19 mouse cellular contexts compared by ENCODE assay signal in genomic region chr9:71804116-71804515, GRCm38 (mm10). TPM values are rescaled to one million over a fixed set of nuclear protein-coding genes. Genes with fewer than 3 reads are reported as not detected.
DNase-seq lines count a peak whose midpoint lies in the region; ATAC-seq lines count a peak whose summit lies in the region.
"Had no signal": no experiment of that assay in that cellular context is flagged by ENCODE, and none has a peak within 500 bp of the region (broad histone marks: within the 10 kb centered on the region; RNA-seq: fewer than 3 reads in every experiment).

No protein-coding gene starts in this region.

- 29% methylated on average over 6 of the region's 6 CpGs for WGBS in heart, embryonic 10.5 days
- WGBS in midbrain, embryonic 11.5 days = 38% methylated on average over 6 of the region's 6 CpGs
- WGBS in midbrain, embryonic 10.5 days = 49% methylated on average over 6 of the region's 6 CpGs
- 24% methylated on average over 6 of the region's 6 CpGs for WGBS in embryonic facial prominence, embryonic 10.5 days

- no peak overlapping the region for H3K4me3 ChIP-seq in heart, embryonic 10.5 days
- no peak overlapping the region for H3K4me3 ChIP-seq in midbrain, embryonic 11.5 days (ENCODE audit: low read depth, low read length)
- no peak overlapping the region for H3K4me3 ChIP-seq in midbrain, embryonic 10.5 days
- no peak overlapping the region for H3K4me3 ChIP-seq in embryonic facial prominence, embryonic 10.5 days
- H3K4me3 ChIP-seq: embryonic facial prominence, embryonic 13.5 days; forebrain, embryonic 15.5 days; hindbrain, embryonic 12.5 days had no signal

- no peak for ATAC-seq in midbrain, embryonic 11.5 days (ENCODE audit: low FRiP score)
- no peak for ATAC-seq in frontal cortex, adult (ENCODE audit: low TSS enrichment)
- ATAC-seq: forebrain, embryonic 15.5 days; hindbrain, postnatal 0 days had no signal

- H3K4me2 ChIP-seq in midbrain, embryonic 11.5 days = no peak overlapping the region
- H3K4me2 ChIP-seq: embryonic facial prominence, embryonic 13.5 days; forebrain, embryonic 15.5 days; hindbrain, embryonic 12.5 days had no signal

- H3K4me1 ChIP-seq in heart, embryonic 10.5 days = peaks cover 32% of the 10 kb centered on the region
- no peaks in the 10 kb centered on the region for H3K4me1 ChIP-seq in midbrain, embryonic 11.5 days (ENCODE audit: control insufficient read depth, insufficient read depth, low read length)
- H3K4me1 ChIP-seq in midbrain, embryonic 10.5 days = peaks cover 20% of the 10 kb centered on the region
- H3K4me1 ChIP-seq in embryonic facial prominence, embryonic 10.5 days = peaks cover 39% of the 10 kb centered on the region
- H3K4me1 ChIP-seq: forebrain, embryonic 15.5 days had no signal

- DNase-seq in heart, embryonic 10.5 days (ENCODE audit: low spot score) = no peak
- no peak for DNase-seq in heart, adult 11 months
- DNase-seq in midbrain, embryonic 11.5 days (ENCODE audit: low spot score, missing footprints) = peak; percentile 57
- DNase-seq in midbrain, embryonic 10.5 days (ENCODE audit: low spot score) = no peak
- DNase-seq in embryonic facial prominence, embryonic 10.5 days (ENCODE audit: low spot score) = no peak
- no peak for DNase-seq in spleen, adult 18-20 months
- DNase-seq: adrenal gland, adult 8-10 months; adrenal gland, postnatal 36 days; cerebellum, adult 9-10 months; cerebellum, postnatal 25 days; gastrocnemius, postnatal 10 days; heart, postnatal 10 days; heart, postnatal 4 days; kidney, adult 11 months had no signal

- no peaks in the 10 kb centered on the region for H3K9me3 ChIP-seq in heart, embryonic 10.5 days
- no peaks in the 10 kb centered on the region for H3K9me3 ChIP-seq in midbrain, embryonic 11.5 days (ENCODE audit: control insufficient read depth, low read length)
- H3K9me3 ChIP-seq in midbrain, embryonic 10.5 days (replicated peaks) = no peaks in the 10 kb centered on the region
- H3K9me3 ChIP-seq in embryonic facial prominence, embryonic 10.5 days = no peaks in the 10 kb centered on the region
- H3K9me3 ChIP-seq: embryonic facial prominence, embryonic 13.5 days; forebrain, embryonic 15.5 days; hindbrain, embryonic 12.5 days had no signal

- H3K27me3 ChIP-seq in heart, embryonic 10.5 days (ENCODE audit: insufficient read depth, poor library complexity, severe bottlenecking) = 0 out of 2 replicates have a peak, but pooled peaks cover 14% of the 10 kb centered on the region
- no peaks in the 10 kb centered on the region; the same call in 1 of the 2 replicates for H3K27me3 ChIP-seq in midbrain, embryonic 11.5 days (ENCODE audit: control insufficient read depth, insufficient read depth, low read length)
- H3K27me3 ChIP-seq in midbrain, embryonic 10.5 days (ENCODE audit: low read depth, poor library complexity, severe bottlenecking) = no peaks in the 10 kb centered on the region; the same call in 1 of the 2 replicates
- H3K27me3 ChIP-seq in embryonic facial prominence, embryonic 10.5 days (replicated peaks; ENCODE audit: low read depth, poor library complexity, severe bottlenecking) = peaks cover 4% of the 10 kb centered on the region; the same call in 1 of the 2 replicates
- H3K27me3 ChIP-seq: embryonic facial prominence, embryonic 13.5 days; forebrain, embryonic 15.5 days; hindbrain, embryonic 12.5 days had no signal

- no peak overlapping the region for H3K9ac ChIP-seq in midbrain, embryonic 11.5 days (ENCODE audit: low read length)
- H3K9ac ChIP-seq: forebrain, embryonic 15.5 days; hindbrain, embryonic 12.5 days had no signal

- no peaks in the 10 kb centered on the region for H3K36me3 ChIP-seq in heart, embryonic 10.5 days
- H3K36me3 ChIP-seq in midbrain, embryonic 11.5 days (ENCODE audit: control insufficient read depth, insufficient read depth, low read length) = no peaks in the 10 kb centered on the region
- no peaks in the 10 kb centered on the region for H3K36me3 ChIP-seq in midbrain, embryonic 10.5 days
- no peaks in the 10 kb centered on the region for H3K36me3 ChIP-seq in embryonic facial prominence, embryonic 10.5 days (replicated peaks)
- H3K36me3 ChIP-seq: embryonic facial prominence, embryonic 13.5 days; forebrain, embryonic 15.5 days; hindbrain, embryonic 12.5 days had no signal

- H3K27ac ChIP-seq in heart, embryonic 10.5 days = peak overlapping the region; percentile 47; the same call in 1 of the 2 replicates
- H3K27ac ChIP-seq in midbrain, embryonic 11.5 days (ENCODE audit: low read depth, low read length) = no peak overlapping the region
- no peak overlapping the region for H3K27ac ChIP-seq in midbrain, embryonic 10.5 days (replicated peaks)
- 0 out of 2 replicates have a peak overlapping the region, but pooled peaks have one; percentile 0 for H3K27ac ChIP-seq in embryonic facial prominence, embryonic 10.5 days (replicated peaks)
- H3K27ac ChIP-seq: embryonic facial prominence, embryonic 13.5 days; forebrain, embryonic 15.5 days; hindbrain, embryonic 12.5 days; hindbrain, postnatal 0 days had no signal

RNA-seq across cellular contexts. Expression of gene Cgnl1, which starts 32.7 kb away (rescaled TPM):
- polyA plus RNA-seq in heart, embryonic 10.5 days (2016; fragmentation: Nextera tagmentation; extraction: Ambion mirVana) = 43.1 and 60.1 TPM in 2 replicates
- polyA plus RNA-seq in midbrain, embryonic 11.5 days (2014; fragmentation: Nextera tagmentation; extraction: Ambion mirVana) = 4.2 and 4.6 TPM in 2 replicates
- 6.3 and 6.5 TPM in 2 replicates for polyA plus RNA-seq in midbrain, embryonic 10.5 days (2016; fragmentation: Nextera tagmentation; extraction: Ambion mirVana)
- 10.8 and 11.1 TPM in 2 replicates for polyA plus RNA-seq in embryonic facial prominence, embryonic 10.5 days (2016; fragmentation: Nextera tagmentation; extraction: Ambion mirVana)

Comparison
In these comparisons a context has a peak if more than half of its experiments do, and no peak if none do; other contexts are left out.
1. H3K27ac ChIP-seq: peak in heart, embryonic 10.5 days (single experiment) and embryonic facial prominence, embryonic 10.5 days (single experiment); none in midbrain, embryonic 11.5 days (single experiment) and midbrain, embryonic 10.5 days (single experiment).